Mouse (Mus musculus): Measurements from ENCODE around the gene Otos.

The Otos gene

GRCm38 (mm10) chr1:92648673-92649072 is at the start of gene Otos:
TSS of gene Otos (minus strand) at chr1:92648841.
- ATAC-seq (ENCODE audit: insufficient number of reproducible peaks, low FRiP score, low TSS enrichment): peak; percentile 54

- peak; percentile 50; the same call in 1 of the 2 replicates for ATAC-seq (ENCODE audit: insufficient number of reproducible peaks, low FRiP score, low TSS enrichment)
These were observed 48.2 kb upstream of the Otos start for GRCm38 (mm10) chr1:92696848-92697247.

GRCm38 (mm10) chr1:92695751-92696150 is 47.1 kb upstream of the Otos start:
- no peak for ATAC-seq (ENCODE audit: insufficient number of reproducible peaks, low FRiP score, low TSS enrichment)

- ATAC-seq (ENCODE audit: insufficient number of reproducible peaks, low FRiP score, low TSS enrichment): no peak
These were observed 42.7 kb upstream of the Otos start for GRCm38 (mm10) chr1:92691166-92691844.

GRCm38 (mm10) chr1:92686994-92687393 is 38.4 kb upstream of the Otos start:
- ATAC-seq (ENCODE audit: insufficient number of reproducible peaks, low FRiP score, low TSS enrichment): no peak

- no peak for ATAC-seq (ENCODE audit: insufficient number of reproducible peaks, low FRiP score, low TSS enrichment)
These were observed 34.5 kb upstream of the Otos start for GRCm38 (mm10) chr1:92683151-92683550.

- no peak for ATAC-seq (ENCODE audit: insufficient number of reproducible peaks, low FRiP score, low TSS enrichment)
These were observed 32.3 kb upstream of the Otos start for GRCm38 (mm10) chr1:92680668-92681603.

GRCm38 (mm10) chr1:92678757-92679156 is 30.1 kb upstream of the Otos start:
- ATAC-seq (ENCODE audit: insufficient number of reproducible peaks, low FRiP score, low TSS enrichment): no peak

- ATAC-seq (ENCODE audit: insufficient number of reproducible peaks, low FRiP score, low TSS enrichment): no peak
These were observed 28.0 kb upstream of the Otos start for GRCm38 (mm10) chr1:92676676-92676975.

- no peak for ATAC-seq (ENCODE audit: insufficient number of reproducible peaks, low FRiP score, low TSS enrichment)
These were observed 27.5 kb upstream of the Otos start for GRCm38 (mm10) chr1:92675932-92676675.

- ATAC-seq (ENCODE audit: insufficient number of reproducible peaks, low FRiP score, low TSS enrichment): no peak
These were observed 24.7 kb upstream of the Otos start for GRCm38 (mm10) chr1:92673258-92673782.

- no peak for ATAC-seq (ENCODE audit: insufficient number of reproducible peaks, low FRiP score, low TSS enrichment)
These were observed 22.7 kb upstream of the Otos start for GRCm38 (mm10) chr1:92671326-92671725.

GRCm38 (mm10) chr1:92669430-92669829 is 20.8 kb upstream of the Otos start:
- ATAC-seq (ENCODE audit: insufficient number of reproducible peaks, low FRiP score, low TSS enrichment): no peak

- no peak for ATAC-seq (ENCODE audit: insufficient number of reproducible peaks, low FRiP score, low TSS enrichment)
These were observed 18.5 kb upstream of the Otos start for GRCm38 (mm10) chr1:92667106-92667505.

GRCm38 (mm10) chr1:92659392-92659791 is 10.8 kb upstream of the Otos start:
- ATAC-seq (ENCODE audit: insufficient number of reproducible peaks, low FRiP score, low TSS enrichment): no peak

GRCm38 (mm10) chr1:92657025-92657820 is 8.6 kb upstream of the Otos start:
- no peak for ATAC-seq (ENCODE audit: insufficient number of reproducible peaks, low FRiP score, low TSS enrichment)

GRCm38 (mm10) chr1:92654676-92655075 is 6.0 kb upstream of the Otos start:
- no peak for ATAC-seq (ENCODE audit: insufficient number of reproducible peaks, low FRiP score, low TSS enrichment)

- ATAC-seq (ENCODE audit: insufficient number of reproducible peaks, low FRiP score, low TSS enrichment): no peak
These were observed 4.5 kb upstream of the Otos start for GRCm38 (mm10) chr1:92653179-92653578.

GRCm38 (mm10) chr1:92651467-92651866 is 2.8 kb upstream of the Otos start:
- no peak for ATAC-seq (ENCODE audit: insufficient number of reproducible peaks, low FRiP score, low TSS enrichment)

GRCm38 (mm10) chr1:92648197-92648596 is 444 bp downstream of the Otos start:
- ATAC-seq (ENCODE audit: insufficient number of reproducible peaks, low FRiP score, low TSS enrichment): no peak

Data from cerebellum, adult (tissue).